Mouse (Mus musculus): ENCODE results near the gene Rnase9. TPM values are rescaled to one million over a fixed set of nuclear protein-coding genes. Genes with fewer than 3 reads are reported as not detected.

Rnase9 gene
- total RNA-seq (2021) = not detected
- long read RNA-seq, experiment 1 = 0 reads
- long read RNA-seq, experiment 2 = 0 reads

GRCm38 (mm10) chr14:51041769-51042168 lies at the start of gene Rnase9:
TSS of gene Rnase9 (minus strand) at chr14:51041869.
- DNase-seq (ENCODE audit: low spot score in 2 of 2) = no peak

DNA sequence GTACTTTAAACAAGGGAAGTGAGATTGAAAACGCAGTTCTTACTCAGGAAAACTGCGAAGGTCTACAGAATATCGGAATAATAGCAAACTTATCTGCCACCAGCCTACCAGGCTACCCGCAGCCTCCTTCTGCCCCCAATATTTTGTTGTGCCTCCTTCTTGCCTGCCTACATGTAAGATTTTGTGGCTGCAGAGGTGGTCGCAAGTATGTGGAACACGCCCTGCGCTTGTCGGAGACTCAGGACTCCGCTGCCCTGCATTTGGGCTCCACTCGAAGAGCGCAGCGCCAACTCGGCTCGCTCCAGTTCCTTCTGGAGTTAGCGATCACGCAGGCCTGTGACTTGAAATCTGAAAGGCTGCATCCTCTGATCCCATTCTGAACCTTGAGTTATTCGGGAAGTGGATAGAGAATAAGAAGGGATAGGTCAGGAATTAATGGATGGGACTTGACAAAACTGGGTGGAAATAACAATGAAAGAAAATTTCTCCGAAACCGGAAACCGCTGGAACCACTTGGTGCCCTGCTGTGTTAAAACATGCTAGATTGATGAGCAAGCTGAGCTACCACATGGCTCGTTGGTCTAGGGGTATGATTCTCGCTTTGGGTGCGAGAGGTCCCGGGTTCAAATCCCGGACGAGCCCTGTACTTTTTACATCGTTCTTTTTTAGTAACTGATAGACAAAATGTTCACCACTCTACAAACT lies 48.6 kb upstream of the Rnase9 start:
- peak; percentile 90 to 92 for DNase-seq (ENCODE audit: low spot score in 2 of 2)

GRCm38 (mm10) chr14:51089674-51090076 lies 48.0 kb upstream of the Rnase9 start:
- no peak for DNase-seq (ENCODE audit: low spot score in 2 of 2)

GRCm38 (mm10) chr14:51088970-51089673 lies 47.5 kb upstream of the Rnase9 start:
- peak; percentile 99 for DNase-seq (ENCODE audit: low spot score in 2 of 2)

- DNase-seq (ENCODE audit: low spot score in 2 of 2) = peak; percentile 84 to 93
Observed at GRCm38 (mm10) chr14:51088166-51088969, 46.7 kb upstream of the Rnase9 start.

GRCm38 (mm10) chr14:51087762-51088161 lies 46.1 kb upstream of the Rnase9 start:
- no peak for DNase-seq (ENCODE audit: low spot score in 2 of 2)

- no peak for DNase-seq (ENCODE audit: low spot score in 2 of 2)
Observed at GRCm38 (mm10) chr14:51085911-51086310, 44.2 kb upstream of the Rnase9 start.

DNA sequence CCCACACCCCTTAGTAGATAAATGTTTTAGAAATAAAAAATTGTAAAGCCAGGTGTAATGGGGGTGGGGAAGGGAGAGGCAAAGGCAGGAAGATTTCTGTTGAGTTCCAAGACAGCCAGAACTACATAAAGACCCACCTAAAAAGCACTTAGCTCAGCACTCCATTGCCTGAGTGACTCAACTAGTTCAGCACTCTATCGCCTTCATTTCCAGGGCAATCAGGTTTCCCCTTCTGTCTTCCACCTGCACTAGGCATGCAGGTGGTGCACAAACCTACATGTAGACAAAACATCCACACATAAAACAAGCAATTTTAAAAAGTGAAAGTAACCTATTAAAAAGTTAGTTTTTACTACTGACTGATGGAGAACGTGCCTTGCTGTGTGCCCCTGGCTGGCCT lies 43.4 kb upstream of the Rnase9 start:
- no peak for DNase-seq (ENCODE audit: low spot score in 2 of 2)

DNA sequence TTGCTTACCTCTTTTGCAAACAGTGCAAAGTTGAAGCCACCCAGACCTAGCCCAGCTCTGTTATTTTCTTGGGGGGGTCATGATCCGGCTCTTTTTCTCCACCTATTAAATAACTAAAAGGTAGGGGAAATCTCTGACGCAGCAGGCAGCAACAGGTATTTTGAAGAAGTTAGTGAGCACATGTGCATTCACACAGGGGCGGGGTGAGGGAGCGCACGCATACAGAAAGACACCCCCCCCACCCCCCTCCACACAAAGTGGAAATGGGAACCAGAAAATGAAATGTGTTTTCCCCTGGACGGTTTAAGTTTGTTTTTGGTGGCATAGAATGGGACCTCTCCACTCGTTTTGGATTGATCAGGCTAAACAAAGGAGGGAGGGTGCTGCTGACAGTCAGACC lies 42.1 kb upstream of the Rnase9 start:
- DNase-seq (ENCODE audit: low spot score in 2 of 2) = no peak

- peak; percentile 37 to 65 for DNase-seq (ENCODE audit: low spot score in 2 of 2)
Observed at GRCm38 (mm10) chr14:51082599-51083581, 41.2 kb upstream of the Rnase9 start.

DNA sequence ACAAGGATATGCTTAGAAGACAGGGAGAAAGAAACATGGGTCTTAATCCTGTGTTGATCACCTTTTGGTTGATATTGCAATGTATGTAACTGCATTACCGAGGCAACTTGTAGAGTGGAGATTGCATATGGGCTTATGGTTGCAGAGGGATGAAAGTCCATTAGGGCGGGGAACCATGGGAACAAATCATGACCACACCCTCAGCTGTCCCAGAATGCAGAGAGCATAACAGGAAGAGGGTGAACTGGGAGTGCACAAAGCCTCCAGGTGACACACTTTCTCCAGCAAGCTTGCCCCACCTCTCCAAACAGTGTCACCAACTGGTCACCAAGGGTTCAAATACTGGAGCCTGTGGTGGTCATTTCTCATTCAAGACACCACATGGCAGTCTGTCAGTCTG lies 39.4 kb upstream of the Rnase9 start:
- DNase-seq (ENCODE audit: low spot score in 2 of 2) = no peak

- no peak for DNase-seq (ENCODE audit: low spot score in 2 of 2)
Observed at GRCm38 (mm10) chr14:51079180-51079579, 37.5 kb upstream of the Rnase9 start.

DNA sequence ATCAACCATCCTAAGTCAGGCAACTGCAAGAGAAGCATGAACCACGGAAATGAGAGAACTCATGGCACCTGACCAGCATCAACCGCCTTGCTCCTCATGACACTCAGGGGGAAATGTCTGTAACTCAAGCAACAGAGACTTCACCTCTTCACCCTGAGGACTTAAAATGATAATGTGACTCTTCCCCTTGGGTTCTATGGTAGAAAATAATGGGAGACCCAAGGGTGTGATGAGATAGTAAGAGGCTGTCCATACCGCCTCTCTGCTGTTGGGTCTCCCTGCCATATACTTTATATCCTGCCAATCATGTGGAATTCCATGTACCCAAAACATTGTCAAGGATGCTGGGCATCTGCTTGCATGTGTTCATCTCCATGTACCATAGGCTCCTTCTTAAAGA lies 32.7 kb upstream of the Rnase9 start, which contains the start of gene Olfr750:
Gene Olfr750, minus strand, starts transcription at position 101 of the 400 bp plus-strand sequence.
- DNase-seq (ENCODE audit: low spot score in 2 of 2) = no peak

DNA sequence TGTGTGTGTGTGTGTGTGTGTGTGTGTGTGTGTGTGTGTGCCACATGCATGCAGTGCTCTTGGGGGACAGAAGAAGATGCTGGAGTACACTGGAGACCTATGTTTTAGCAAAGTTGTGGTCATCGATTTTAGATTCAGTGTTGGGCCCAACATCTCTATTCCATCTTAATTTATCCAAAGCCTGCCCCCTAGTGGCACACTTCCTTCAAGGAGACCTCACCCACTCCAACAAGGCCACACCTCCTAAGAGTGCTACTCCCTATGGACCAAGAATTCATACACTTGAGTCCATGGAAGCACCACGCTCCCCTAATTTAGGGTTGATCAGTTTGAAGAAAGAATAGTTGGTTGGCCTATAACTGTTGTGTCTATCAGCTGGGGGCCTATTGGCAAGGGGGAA lies 27.9 kb upstream of the Rnase9 start:
- no peak for DNase-seq (ENCODE audit: low spot score in 2 of 2)

DNA sequence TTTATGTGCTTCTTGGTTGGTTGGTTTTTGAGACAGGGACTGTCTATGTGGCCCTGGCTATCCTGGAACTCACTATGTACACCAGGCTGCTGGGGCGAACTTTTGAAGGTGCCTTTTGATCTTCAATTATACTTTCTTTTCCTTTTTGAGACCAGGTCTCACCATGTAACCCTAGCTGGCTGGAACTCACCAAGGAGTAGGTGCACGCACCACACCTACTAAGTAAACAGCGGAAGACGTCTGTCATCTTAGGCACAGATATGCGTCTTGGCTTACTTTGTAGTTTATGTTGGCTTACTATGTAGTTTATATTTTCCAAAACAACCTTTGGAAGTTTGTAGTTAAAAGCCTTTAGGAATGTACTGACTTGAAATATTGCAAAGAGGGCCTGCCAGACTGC lies 27.3 kb upstream of the Rnase9 start:
- DNase-seq (ENCODE audit: low spot score in 2 of 2) = no peak

DNA sequence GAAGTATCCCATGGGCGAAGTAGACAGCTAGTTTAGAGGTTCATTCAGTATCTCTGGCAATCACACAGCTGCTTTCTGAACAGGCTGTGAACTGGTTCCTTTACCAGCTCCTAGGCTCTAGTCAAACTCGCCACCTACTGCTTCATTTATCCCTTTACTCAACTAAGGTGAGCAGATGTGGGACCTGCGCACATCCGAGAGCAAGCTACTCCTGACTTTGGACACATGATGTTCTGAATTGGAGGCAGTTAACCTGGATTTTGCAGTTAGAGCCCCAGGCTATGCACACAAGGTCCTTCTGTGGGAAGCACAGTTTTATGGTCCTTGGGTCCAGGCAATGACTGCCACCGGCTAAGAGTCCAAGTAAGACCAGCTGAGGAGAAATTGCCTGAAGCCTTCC lies 19.1 kb upstream of the Rnase9 start:
- no peak for DNase-seq (ENCODE audit: low spot score in 2 of 2)

DNA sequence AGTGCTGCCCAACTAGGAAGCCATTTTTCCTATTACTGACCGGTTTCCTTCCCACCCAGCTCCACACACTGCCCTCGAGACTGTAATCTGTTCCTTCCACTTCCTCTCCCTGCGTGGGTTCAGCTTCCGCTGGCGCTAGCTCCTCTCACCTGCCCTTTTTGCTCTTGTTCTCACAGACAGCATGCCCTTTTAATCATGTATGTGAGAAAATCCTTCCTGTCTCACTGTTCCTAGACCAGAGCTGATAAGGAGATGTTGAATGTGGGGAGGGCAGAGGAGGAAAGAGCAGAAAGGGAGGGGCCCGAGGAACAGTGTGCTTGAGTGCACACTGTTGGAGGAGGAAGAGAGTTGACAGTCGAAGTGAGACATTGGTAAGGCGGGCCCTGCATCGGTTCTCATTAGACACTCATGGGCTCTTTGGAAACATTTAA lies 15.7 kb upstream of the Rnase9 start, which contains the start of gene Rnase12:
Gene Rnase12, minus strand, starts transcription at position 261 of the 431 bp plus-strand sequence.
- no peak for DNase-seq (ENCODE audit: low spot score in 2 of 2)

DNA sequence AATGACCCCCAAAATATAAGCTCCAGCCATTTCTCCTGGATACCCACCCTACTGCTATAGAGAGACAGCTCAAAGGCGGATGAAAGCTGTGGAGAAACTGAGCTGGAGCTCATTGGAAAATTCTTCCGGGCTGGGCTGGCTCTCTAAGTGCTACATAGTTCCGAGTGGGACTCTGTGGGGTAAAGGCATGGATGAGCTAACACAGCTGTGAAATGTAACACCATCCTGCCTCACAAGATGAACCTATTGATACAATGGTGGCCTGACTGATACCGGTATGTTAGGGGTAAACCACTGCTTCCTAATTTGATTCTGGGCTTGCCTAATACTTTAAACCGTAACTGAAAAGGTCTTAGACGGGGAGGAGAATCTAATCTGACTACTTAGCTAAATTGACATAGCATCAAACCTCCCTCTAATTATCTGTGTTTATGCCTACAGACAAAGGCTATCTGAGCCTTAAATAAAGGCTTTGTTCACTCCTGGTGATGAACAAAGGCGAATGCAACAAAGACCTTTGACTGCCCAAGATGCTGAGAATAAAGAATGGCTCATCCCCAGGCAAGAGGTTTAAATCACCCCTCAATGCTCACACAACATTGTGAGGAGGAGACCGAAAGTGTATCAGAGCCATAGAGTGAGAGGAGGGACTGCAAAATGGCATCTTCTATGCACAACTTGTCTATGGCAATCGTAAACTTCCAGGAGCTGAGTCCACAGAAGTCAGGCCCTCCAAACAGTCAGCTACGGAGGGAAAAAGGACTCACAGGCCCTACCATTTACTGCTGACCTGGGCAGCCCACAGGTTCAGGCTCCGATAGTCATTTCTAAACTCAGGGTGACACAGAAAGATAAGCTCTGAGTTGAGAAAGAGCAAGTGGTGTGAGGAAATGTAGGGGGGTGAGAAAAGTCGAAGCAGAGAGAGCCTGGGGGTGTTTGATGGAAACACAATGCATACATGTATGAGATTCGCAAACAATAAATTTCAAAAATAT lies 12.9 kb upstream of the Rnase9 start:
- no peak for DNase-seq (ENCODE audit: low spot score in 2 of 2)

DNA sequence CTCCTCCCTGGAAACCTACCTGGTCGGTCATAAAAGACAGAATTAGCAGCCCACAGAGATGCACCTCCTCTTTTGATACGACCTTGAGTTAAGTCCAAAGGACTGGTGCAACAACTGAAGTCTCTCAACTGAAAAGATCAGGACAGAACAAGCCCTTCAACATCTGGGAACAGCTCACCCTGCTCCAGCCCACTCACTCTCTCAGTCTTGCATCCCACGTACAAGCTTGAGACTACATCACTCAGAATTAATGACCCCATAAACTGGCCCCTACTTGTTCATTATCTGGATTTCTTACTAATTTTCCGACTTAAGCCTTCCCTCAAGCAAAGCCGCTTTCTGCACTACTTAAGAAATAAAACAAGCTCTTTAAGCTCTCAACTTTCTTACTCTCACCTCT lies 11.5 kb upstream of the Rnase9 start:
- DNase-seq (ENCODE audit: low spot score in 2 of 2) = no peak
